Mouse (Mus musculus): ENCODE measurements around the gene Bmi1. TPM values are rescaled to one million over a fixed set of nuclear protein-coding genes. Genes with fewer than 3 reads are reported as not detected.

The Bmi1 gene
- total RNA-seq, 1 experiment, result 13.6 TPM

DNA sequence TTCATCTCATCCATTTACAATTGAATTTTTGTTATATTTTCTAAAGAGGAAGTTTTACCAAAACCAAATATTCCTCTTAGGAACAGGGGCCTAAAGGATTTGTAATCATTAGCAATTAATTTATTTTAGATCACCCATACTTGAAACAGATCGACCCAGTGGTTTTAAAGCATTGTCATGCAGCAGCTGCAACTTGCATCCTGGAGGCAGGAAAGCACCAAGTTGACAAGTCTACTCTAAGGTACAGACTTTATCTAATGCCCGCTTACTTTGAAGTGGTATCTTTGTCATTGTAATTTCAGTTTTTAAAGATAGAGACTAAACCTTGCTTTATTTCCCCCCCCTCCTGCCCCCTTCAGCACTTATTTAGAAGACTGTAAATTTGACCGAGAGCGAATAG, 3.1 kb upstream of the Bmi1 start:
- in situ Hi-C loops (cut with MboI; ENCODE audit: low sequenced_read_pairs in 2 of 2, unreplicated experiment in 2 of 2), result no loop called here

DNA sequence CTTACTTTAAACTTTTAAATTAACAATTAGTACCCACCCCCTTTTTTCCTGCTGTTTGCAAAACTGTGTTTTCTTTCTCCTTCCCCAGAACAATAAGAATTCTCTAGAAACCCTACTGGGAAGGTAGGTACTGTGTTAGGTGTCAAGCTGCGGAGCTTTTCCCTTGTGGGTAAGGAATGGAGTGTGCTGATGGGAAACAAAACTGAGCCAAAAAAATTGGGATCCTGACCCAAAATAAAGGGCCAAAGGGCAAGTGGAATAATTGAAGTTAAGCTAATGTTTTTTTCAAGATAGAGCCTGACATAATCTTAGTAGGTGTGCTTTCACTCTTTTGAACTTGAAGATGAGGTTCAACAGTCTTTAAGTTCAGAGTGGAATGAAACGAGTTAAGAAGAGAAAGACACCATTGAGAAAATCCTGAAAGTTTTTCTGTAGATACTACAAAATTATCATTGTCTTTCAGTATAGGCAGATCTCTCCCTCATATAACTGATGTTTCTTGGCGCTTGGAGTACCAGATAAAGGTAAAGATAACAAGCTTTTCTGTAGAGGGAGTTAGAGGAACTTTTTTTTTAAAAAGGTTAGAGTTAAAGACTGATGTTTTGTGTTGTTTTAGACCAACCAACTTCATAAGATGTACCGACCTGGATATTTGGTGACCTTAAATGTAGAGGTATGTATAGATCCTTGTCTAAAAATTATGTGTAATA, 2.5 kb upstream of the Bmi1 start:
- no peak overlapping the region for H3K4me3 ChIP-seq (ENCODE audit: insufficient read depth in 1 of 2, low read depth in 1 of 2, low read length in 2 of 2, poor library complexity in 1 of 2, severe bottlenecking in 1 of 2)
- H3K36me3 ChIP-seq (ENCODE audit: control insufficient read depth, insufficient read depth, low read length, poor library complexity, severe bottlenecking), result no peaks in the 10 kb centered on the region
- H3K9me3 ChIP-seq (ENCODE audit: control insufficient read depth, insufficient read depth, low read depth, low read length), result no peaks in the 10 kb centered on the region
- in situ Hi-C loops (cut with MboI; ENCODE audit: low sequenced_read_pairs in 2 of 2, unreplicated experiment in 2 of 2), result no loop called here
- TF ChIP-seq HCFC1 (IDR thresholded peaks at IDR 0.05; ENCODE audit: borderline replicate concordance, insufficient read depth, low read length) (no peak), MAFK (IDR thresholded peaks at IDR 0.05; ENCODE audit: insufficient read depth, low read depth, low read length) (no peak), ZNF384 (IDR thresholded peaks at IDR 0.05; ENCODE audit: low read depth, low read length) (no peak), CHD2 (IDR thresholded peaks at IDR 0.05; ENCODE audit: low read depth, low read length) (no peak), ZC3H11A (IDR thresholded peaks at IDR 0.05; ENCODE audit: borderline replicate concordance, low read depth, low read length) (no peak)
- H3K9ac ChIP-seq (ENCODE audit: insufficient read depth, low read depth, low read length, poor library complexity, severe bottlenecking), result no peak overlapping the region
- H3K27ac ChIP-seq (ENCODE audit: insufficient read depth, low read depth, low read length, poor library complexity, severe bottlenecking), result no peak overlapping the region
- DNase-seq (ENCODE audit: low read depth, low spot score), result no peak
- no peaks in the 10 kb centered on the region for H3K4me1 ChIP-seq (ENCODE audit: control insufficient read depth in 2 of 2, insufficient read depth in 2 of 2, low read length in 2 of 2, poor library complexity in 1 of 2)

More for the DNA sequence above, 3.1 kb upstream of the Bmi1 start:
- H3K4me3 ChIP-seq (ENCODE audit: insufficient read depth in 1 of 2, low read depth in 1 of 2, low read length in 2 of 2, poor library complexity in 1 of 2, severe bottlenecking in 1 of 2), result no peak overlapping the region
- no peaks in the 10 kb centered on the region for H3K4me1 ChIP-seq (ENCODE audit: control insufficient read depth in 2 of 2, insufficient read depth in 2 of 2, low read length in 2 of 2, poor library complexity in 1 of 2)
- no peak for TF ChIP-seq MAFK (IDR thresholded peaks at IDR 0.05; ENCODE audit: insufficient read depth, low read depth, low read length)
- TF ChIP-seq ZNF384 (IDR thresholded peaks at IDR 0.05; ENCODE audit: low read depth, low read length), result no peak
- no peak for TF ChIP-seq HCFC1 (IDR thresholded peaks at IDR 0.05; ENCODE audit: borderline replicate concordance, insufficient read depth, low read length)
- no peak for TF ChIP-seq ZC3H11A (IDR thresholded peaks at IDR 0.05; ENCODE audit: borderline replicate concordance, low read depth, low read length)
- TF ChIP-seq CHD2 (IDR thresholded peaks at IDR 0.05; ENCODE audit: low read depth, low read length), result no peak
- H3K27ac ChIP-seq (ENCODE audit: insufficient read depth, low read depth, low read length, poor library complexity, severe bottlenecking), result no peak overlapping the region
- H3K9ac ChIP-seq (ENCODE audit: insufficient read depth, low read depth, low read length, poor library complexity, severe bottlenecking), result no peak overlapping the region
- no peaks in the 10 kb centered on the region for H3K9me3 ChIP-seq (ENCODE audit: control insufficient read depth, insufficient read depth, low read depth, low read length)
- no peaks in the 10 kb centered on the region for H3K36me3 ChIP-seq (ENCODE audit: control insufficient read depth, insufficient read depth, low read length, poor library complexity, severe bottlenecking)
- DNase-seq (ENCODE audit: low read depth, low spot score), result no peak

GRCm38 (mm10) chr2:18675681-18676456, 949 bp upstream of the Bmi1 start:
- Histone ChIP-seq H3K9me3 (ENCODE audit: control insufficient read depth, insufficient read depth, low read depth, low read length) (no peaks in the 10 kb centered on the region), H3K4me1 (ENCODE audit: control insufficient read depth in 2 of 2, insufficient read depth in 2 of 2, low read length in 2 of 2, poor library complexity in 1 of 2) (no peaks in the 10 kb centered on the region), H3K27ac (ENCODE audit: insufficient read depth, low read depth, low read length, poor library complexity, severe bottlenecking) (no peak overlapping the region), H3K9ac (ENCODE audit: insufficient read depth, low read depth, low read length, poor library complexity, severe bottlenecking) (0 out of 2 replicates have a peak overlapping the region, but pooled peaks have one; percentile 10), H3K36me3 (ENCODE audit: control insufficient read depth, insufficient read depth, low read length, poor library complexity, severe bottlenecking) (no peaks in the 10 kb centered on the region), H3K4me3 (ENCODE audit: insufficient read depth in 1 of 2, low read depth in 1 of 2, low read length in 2 of 2, poor library complexity in 1 of 2, severe bottlenecking in 1 of 2) (peak overlapping the region; percentile 49 to 98)
- TF ChIP-seq ZC3H11A (IDR thresholded peaks at IDR 0.05; ENCODE audit: borderline replicate concordance, low read depth, low read length) (no peak), ZNF384 (IDR thresholded peaks at IDR 0.05; ENCODE audit: low read depth, low read length) (no peak), CHD2 (IDR thresholded peaks at IDR 0.05; ENCODE audit: low read depth, low read length) (no peak), HCFC1 (IDR thresholded peaks at IDR 0.05; ENCODE audit: borderline replicate concordance, insufficient read depth, low read length) (no peak), MAFK (IDR thresholded peaks at IDR 0.05; ENCODE audit: insufficient read depth, low read depth, low read length) (no peak)
- DNase-seq (ENCODE audit: low read depth, low spot score), result no peak
- in situ Hi-C loops (cut with MboI; ENCODE audit: low sequenced_read_pairs in 2 of 2, unreplicated experiment in 2 of 2), result loop anchor here in 1 of 2 experiments (5.0 kb wide), 1 partner anchor 639 kb away; the partner anchor contains the start of gene A930004D18Rik

- H3K9ac ChIP-seq (ENCODE audit: insufficient read depth, low read depth, low read length, poor library complexity, severe bottlenecking), result peak overlapping the region; percentile 10; the same call in 1 of the 2 replicates
- H3K9me3 ChIP-seq (ENCODE audit: control insufficient read depth, insufficient read depth, low read depth, low read length), result no peaks in the 10 kb centered on the region
- TF ChIP-seq HCFC1 (IDR thresholded peaks at IDR 0.05; ENCODE audit: borderline replicate concordance, insufficient read depth, low read length) (no peak), ZC3H11A (IDR thresholded peaks at IDR 0.05; ENCODE audit: borderline replicate concordance, low read depth, low read length) (no peak), ZNF384 (IDR thresholded peaks at IDR 0.05; ENCODE audit: low read depth, low read length) (no peak), CHD2 (IDR thresholded peaks at IDR 0.05; ENCODE audit: low read depth, low read length) (no peak), MAFK (IDR thresholded peaks at IDR 0.05; ENCODE audit: insufficient read depth, low read depth, low read length) (no peak)
- peak overlapping the region in 1 of 2 experiments; percentile 98; a peak in 3 of 4 replicates for H3K4me3 ChIP-seq (ENCODE audit: insufficient read depth in 1 of 2, low read depth in 1 of 2, low read length in 2 of 2, poor library complexity in 1 of 2, severe bottlenecking in 1 of 2)
- in situ Hi-C loops (cut with MboI; ENCODE audit: low sequenced_read_pairs in 2 of 2, unreplicated experiment in 2 of 2), result loop anchor here in 1 of 2 experiments (5.0 kb wide), 1 partner anchor 639 kb away; the partner anchor contains the start of gene A930004D18Rik
- no peak overlapping the region for H3K27ac ChIP-seq (ENCODE audit: insufficient read depth, low read depth, low read length, poor library complexity, severe bottlenecking)
- H3K36me3 ChIP-seq (ENCODE audit: control insufficient read depth, insufficient read depth, low read length, poor library complexity, severe bottlenecking), result no peaks in the 10 kb centered on the region
- no peaks in the 10 kb centered on the region for H3K4me1 ChIP-seq (ENCODE audit: control insufficient read depth in 2 of 2, insufficient read depth in 2 of 2, low read length in 2 of 2, poor library complexity in 1 of 2)
- DNase-seq (ENCODE audit: low read depth, low spot score), result no peak
These were observed 322 bp upstream of the Bmi1 start for GRCm38 (mm10) chr2:18676457-18676935.

All from ES-E14 (cell line).